Mouse (Mus musculus) layer of hippocampus, adult 11-12 months (tissue): ENCODE data around the gene Dnajb2.

Experiments used
- DNase-seq: peaks from one replicate; pipeline ENCODE4 v3.0.0; 2022; ENCODE audit warnings: low spot score

The Dnajb2 gene

DNA sequence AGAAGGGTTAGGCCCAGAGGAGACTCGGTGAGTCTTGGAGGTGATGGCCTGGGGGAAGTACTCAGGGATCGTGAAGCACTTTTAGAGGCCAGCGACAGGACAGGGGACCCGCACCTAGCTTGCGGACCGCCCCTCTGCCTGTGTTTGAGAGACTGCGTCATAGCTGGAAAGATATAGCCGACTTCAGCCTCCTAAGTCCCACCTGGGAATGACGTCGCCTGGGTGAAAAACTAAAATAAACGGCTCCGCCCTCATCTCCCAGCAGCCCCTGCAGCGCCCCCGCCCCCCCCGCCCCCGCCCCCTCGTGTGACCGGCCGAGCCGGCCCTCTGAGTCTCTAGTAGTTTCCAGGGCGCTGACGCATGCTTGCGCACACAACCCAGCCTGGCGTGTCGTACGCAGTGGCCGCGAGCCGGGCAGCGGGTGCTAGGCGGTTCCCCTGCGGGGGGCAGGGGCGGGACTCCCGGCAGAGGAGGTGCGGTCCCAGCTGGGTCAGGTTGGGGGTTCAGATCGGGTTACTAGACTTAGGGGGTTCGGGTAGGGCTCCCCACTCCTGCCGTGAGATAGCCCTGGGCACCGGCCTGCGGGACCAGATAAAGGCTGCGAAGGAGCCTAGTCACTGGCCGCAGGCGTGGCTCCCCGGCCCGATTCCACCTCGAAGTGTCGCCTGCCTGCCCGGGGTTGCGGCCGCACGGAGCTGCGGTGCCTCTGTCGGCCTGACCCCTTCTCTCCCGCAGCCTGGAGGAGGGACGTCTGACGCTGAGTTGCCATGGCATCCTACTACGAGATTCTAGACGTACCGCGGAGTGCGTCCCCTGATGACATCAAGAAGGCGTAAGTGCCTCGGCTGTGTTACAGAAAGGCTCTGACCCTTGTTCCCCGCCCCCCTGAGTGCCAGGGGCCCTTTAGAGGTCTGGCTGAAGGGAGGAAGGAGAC lies at the start of gene Dnajb2:
TSS of gene Dnajb2 (plus strand) at position 290 of the 934 bp plus-strand sequence.
- peak; percentile 87 for DNase-seq

DNA sequence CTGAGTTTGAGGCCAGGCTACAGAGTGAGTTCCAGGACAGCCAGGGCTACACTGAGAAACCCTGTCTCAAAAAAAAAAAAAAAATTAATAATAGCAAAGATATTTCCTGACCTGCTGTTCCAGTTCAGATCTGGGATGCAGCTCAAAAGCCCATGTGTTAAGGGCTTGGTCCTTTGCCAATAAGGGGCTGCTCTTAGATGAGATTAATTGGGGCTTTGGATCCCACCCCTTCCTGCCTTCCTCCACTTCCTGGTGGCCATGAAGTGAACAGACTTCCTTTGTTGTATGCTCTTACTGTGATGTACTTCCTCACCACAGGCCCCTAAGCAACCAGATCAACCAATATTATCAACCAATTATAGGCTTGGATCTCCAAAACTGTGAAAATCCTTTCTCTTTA lies 49.1 kb upstream of the Dnajb2 start:
- no peak for DNase-seq

DNA sequence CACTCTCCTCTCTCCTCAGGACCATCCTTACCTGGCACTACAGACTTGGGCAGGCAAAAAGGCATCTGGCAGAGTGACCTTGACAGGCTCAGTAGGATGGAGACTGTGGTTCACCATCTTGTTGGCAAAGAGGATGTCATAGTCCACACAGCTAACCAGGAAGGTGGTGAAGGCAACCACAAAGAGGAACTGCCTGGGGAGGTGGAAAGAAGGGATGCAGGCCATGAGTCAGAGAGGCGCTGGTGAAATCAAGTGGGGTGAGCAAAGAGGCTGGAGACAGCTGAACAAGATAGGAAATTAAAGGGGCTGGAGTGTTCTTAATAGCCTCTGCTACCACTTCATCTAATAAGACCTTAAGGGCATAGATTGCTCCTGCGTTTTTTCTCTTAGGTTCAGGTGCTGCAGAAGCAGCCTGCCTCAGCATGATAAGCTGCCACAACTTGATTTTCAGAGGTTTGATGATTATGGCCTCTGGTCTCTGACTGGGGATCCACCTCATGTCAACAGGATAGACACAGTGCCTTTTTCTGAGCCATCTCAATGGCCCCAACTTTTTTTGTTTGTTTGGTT lies 48.2 kb upstream of the Dnajb2 start:
- no peak for DNase-seq

DNA sequence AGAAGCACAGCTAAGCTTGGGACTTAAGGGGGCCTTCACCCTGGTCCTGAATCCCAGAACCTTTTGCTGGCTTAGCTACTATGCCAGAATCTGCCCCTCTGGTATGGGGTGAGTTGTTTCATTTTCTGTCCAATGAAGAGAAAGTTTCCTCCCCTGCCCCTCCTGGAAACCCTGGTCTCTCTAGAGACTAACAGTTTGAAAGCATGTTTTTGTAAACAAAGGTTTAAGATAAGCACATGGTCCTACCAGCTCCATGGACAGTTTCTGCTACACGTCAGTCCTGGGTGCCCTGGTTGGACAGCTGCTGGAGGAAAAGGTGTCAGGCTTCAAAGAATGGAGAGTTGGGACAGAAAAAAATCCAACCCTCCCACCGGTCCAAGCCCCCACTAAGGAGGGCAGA lies 45.6 kb upstream of the Dnajb2 start:
- no peak for DNase-seq

DNA sequence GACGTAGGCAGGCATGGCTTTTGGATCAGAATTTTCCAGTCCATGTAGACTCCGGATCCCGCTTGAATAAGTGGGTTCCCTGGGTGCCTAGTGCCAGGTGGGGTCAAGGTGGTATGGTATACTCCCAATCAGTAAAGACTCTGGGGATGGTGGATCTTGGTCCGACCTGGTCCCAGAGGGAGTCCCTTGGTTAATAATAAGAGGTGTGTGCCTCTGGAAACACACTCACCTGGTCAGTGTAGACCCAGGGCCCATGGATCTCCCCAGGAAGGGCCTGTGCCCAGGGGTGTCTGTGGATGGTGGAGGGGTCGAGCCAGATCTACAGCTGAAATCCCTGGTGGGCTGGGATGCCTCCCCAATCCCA lies 45.0 kb upstream of the Dnajb2 start:
- DNase-seq = no peak

DNA sequence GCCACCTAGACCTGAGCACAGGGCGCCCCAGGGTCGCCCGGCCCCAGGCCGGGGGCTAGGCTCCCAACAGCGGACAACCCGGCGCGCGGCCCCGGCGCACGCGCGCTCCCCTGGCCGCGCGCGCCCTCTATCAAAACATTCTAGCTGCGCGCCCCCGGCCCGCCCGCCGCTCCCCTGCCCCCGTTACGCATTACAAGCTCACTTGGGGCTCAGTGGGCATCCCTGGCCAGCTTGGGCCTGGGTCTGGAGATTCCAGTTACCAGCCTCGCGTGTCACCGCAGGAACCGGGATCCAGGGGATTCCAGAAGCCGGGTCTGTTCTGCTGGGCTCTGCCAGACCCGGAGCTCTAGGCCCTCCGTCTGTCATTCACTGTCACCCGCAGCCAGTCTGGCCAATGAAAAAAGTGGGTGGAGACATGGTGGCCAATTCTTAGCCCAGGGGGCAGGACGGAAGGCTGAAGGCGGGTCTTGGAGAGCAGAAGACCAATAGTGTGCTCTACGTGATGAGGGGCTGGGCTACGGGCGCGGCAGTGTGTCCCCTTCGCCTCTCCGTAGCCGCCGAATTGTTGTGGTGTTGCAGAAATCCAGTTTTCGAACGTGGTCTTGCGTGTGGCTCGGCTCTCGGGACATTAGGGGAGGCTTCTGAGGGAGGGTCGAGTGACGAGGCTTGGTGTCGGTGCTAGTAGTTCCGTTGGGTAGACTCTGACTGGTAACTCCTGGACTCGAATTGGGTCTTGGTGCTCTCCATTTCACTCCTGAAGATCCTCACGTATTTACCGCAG lies 44.4 kb upstream of the Dnajb2 start, which contains the start of the genes Ankzf1 and Atg9a:
TSS of gene Ankzf1 (plus strand) at position 530 of the 781 bp plus-strand sequence.
TSS of gene Atg9a (minus strand) at position 575 of the 781 bp plus-strand sequence.
- peak; percentile 97 for DNase-seq

DNA sequence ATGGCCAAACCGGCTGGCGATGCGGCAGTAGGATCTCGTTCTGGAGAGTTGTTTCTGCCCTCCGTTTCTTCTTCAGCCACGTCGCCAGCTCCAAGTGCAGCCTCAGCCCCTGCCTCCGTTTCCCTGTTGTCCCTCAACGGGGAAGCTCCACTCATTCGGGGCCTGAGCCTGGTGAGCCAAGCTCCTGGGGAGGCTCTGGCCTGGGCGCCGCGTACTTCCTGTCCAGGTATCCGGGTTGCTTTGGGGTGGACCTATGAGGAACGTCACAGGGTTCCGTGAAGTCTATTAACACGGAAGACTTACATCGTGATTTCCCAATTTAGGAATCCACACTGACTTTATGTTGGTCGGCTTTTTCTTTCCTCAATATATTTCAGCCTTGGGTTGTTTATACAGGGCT lies 43.8 kb upstream of the Dnajb2 start:
- DNase-seq = no peak

DNA sequence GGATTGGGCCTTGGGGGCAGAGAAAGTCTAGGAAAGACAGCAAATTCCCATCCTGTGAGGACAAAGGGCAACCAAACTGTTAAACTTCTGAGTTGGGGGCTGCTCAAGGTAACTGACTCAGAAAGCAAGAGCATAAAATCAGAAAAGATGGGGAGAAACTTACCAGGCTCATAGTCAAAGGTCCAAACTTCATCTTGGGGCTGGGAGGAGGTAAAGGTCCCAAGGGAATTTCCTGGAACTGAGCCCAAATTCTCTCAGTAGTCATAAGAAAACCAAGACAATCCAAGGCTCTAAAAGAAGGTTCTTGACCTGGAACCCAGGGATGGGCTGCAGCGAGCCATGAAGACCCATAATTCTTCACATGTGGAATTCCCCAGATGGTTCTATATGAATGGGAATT lies 35.0 kb upstream of the Dnajb2 start:
- no peak for DNase-seq

DNA sequence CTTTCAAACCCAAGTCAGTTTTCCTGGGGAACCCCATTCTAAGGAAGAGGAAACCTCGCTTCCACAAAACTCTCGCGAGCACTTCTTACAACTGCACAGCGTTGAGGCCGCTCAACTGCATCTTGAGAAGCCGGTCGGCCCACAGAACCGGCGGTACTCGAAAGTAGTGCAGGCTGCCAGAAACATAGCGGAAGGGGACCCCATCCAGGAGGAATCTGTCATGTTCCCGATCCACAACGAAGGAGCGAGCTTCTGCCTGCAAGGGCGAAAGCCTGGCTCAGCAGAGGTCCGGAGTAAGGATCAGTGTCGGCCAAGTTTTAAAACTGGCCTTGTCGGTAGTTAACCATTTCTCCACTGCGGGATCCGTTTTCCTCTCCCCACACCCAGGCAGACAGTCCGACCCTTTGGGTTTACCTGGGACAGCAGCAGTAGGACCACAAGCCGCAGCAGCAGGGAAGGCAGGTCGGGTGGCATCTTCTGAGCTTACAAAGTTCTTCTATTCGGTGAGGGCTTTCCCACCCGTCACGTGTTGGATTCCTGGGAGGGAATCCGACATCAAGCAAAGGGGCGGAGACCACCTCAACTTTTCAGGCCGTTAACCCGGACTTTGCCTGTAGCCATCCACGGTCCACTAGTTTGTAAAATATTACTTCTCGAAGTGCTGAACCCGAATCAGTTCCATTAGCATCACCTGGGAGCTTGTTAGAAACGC lies 27.1 kb upstream of the Dnajb2 start:
- DNase-seq = no peak

DNA sequence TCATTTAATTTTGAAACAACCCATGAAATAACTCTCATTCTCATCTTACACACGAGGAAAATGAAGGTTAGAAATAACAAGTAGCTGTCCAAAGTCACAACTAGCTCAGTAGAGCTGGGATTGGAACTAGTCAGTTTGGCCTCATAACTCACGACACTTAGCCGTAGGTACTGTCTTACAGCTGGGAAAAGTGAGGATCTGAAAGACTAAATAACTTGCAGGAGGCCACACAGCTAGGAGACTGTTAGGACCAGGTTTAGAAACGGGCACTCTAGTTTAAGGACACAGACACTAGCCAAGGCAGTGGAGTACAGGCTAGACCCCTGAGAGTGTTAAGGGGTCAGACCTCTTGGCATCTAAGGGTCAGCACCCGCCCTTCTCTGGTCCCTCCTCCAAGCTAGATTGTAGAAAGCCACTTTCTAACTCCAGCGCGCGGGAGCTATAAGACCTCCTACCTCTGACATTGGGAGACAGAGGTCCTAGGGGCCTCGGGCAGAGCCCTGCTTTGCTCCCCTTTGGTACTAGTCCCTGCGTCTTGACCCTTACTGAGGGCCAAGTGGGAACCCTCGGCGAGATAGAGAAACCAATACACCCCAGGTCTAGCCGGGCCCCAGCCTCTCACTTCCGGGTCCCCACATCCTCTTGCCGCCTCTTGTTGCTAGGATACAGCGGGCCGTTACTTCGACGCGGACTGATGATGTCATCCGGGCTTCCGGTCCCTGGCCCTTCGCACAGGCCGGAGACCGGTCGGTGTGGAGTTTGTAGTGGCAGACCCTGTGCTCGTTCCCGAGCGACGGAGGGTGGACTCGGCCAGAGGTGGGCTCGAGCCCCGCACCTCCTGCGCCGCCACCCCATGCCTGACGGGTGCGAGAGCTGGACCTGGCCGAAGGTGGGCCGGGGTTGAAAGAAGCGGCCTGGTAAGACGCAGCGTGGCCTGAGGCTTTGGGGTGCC lies 25.8 kb upstream of the Dnajb2 start, which contains the start of the genes Glb1l and Stk16:
TSS of gene Glb1l (minus strand) at position 678 of the 952 bp plus-strand sequence.
TSS of gene Stk16 (plus strand) at position 703 of the 952 bp plus-strand sequence.
- peak; percentile 98 for DNase-seq

DNA sequence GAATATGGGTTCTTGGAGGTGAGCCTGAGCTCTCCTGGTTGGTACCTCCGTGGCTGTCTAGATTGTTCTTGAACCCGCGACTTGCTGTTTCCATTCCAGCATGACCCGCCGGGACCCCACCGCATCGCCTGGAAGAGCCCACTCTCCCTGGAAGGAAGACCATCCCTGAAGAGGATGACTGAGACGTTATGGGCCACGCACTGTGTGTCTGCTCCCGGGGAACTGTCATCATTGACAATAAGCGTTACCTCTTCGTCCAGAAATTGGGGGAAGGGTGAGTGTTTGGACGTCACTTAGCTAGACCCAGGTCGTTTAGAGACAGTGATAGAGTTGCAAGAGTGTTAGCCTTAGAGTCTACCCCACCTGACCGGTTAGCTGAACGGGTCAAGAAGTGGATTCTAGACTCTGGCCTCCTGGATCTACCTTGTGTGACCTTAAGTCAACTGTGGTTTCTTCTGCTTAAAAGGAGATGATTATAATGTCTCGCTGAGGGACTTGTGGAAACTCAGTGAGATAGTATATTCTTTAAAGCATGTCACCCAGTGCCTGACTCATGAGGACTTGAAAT lies 25.0 kb upstream of the Dnajb2 start:
- DNase-seq = no peak

DNA sequence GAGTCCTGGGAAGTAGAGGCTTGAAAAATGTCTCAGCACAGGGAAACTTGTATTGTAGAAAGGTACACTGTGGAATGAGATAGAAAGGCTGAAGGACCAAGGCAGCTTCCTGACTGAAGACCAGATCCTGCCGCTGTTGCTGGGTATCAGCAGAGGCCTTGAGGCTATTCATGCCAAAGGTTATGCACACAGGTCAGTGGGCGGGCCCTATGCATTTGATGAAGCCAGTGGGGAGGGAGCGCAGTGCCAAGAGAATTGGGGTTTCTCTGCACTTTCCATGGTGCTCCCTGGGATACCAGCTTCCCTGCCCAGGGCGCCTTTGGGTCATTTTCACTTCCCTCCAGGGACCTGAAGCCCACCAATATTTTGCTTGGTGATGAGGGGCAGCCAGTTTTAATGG lies 23.7 kb upstream of the Dnajb2 start:
- no peak for DNase-seq

DNA sequence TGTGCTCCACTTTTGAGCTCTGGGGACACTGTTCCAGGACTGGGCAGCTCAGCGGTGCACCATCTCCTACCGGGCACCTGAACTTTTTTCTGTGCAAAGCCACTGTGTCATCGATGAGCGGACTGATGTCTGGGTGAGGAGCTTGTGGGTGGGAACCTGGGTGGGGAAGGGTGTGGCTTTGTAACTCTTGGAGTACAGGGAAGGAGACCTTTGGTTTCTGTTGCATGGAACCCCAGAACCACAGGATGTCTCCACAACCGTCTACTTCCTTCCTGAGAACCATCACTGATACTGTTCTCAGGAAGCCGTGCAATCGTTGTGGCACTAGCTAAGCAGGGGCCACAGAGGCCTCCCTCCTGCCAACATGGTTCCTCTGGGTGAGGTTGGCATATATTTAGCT lies 23.1 kb upstream of the Dnajb2 start:
- DNase-seq = no peak

DNA sequence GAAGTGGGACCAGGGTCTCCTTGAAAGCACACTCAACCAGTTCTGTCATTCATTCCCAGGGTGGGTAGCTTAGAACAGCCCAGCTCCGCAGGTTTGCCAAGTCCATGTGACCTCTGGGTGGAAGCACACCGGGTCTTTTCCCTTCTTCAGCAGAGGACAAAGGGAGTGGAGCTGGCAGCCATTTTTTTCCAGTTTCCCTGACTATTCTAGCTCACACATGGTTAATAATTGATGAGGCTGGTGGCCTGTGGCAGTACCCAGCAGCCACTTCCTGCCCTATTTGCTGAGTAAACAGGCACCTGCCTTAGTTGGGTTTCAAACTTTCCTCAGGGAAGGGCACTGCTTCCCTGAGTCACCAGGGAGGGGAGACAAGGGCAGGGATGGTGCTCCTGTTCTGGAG lies 21.8 kb upstream of the Dnajb2 start:
- DNase-seq = no peak

DNA sequence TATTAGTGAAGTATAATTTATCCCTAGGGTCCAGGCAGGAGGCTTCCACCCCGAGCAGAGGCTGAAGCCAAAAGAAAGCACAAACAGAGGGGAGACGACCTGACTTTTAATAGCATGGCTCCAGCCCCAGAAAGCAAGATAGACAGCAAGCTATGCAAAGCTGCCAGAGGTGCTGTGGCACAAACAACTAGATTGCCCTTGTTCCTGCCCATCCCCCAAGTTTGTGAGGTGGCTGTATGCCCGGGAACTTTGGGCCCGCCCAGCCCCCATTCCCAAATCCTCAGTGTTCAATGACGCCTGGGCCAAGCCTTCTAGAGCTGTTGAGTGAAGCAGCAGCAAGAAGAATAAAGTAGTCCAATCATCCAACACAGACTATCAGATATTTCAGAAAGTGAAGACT lies 21.3 kb upstream of the Dnajb2 start:
- DNase-seq = peak; percentile 55

DNA sequence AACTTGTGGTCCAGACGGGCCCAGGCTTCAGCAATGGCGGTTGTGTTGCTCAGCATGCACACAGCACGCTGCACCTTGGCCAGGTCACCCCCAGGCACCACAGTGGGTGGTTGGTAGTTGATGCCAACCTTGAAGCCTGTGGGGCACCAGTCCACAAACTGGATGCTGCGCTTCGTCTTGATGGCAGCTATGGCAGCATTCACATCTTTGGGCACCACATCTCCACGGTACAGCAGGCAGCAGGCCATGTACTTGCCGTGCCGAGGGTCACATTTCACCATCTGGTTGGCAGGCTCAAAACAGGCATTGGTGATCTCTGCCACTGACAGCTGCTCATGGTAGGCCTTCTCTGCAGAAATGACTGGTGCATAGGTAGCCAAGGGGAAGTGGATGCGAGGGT lies 20.4 kb upstream of the Dnajb2 start:
- DNase-seq = no peak

DNA sequence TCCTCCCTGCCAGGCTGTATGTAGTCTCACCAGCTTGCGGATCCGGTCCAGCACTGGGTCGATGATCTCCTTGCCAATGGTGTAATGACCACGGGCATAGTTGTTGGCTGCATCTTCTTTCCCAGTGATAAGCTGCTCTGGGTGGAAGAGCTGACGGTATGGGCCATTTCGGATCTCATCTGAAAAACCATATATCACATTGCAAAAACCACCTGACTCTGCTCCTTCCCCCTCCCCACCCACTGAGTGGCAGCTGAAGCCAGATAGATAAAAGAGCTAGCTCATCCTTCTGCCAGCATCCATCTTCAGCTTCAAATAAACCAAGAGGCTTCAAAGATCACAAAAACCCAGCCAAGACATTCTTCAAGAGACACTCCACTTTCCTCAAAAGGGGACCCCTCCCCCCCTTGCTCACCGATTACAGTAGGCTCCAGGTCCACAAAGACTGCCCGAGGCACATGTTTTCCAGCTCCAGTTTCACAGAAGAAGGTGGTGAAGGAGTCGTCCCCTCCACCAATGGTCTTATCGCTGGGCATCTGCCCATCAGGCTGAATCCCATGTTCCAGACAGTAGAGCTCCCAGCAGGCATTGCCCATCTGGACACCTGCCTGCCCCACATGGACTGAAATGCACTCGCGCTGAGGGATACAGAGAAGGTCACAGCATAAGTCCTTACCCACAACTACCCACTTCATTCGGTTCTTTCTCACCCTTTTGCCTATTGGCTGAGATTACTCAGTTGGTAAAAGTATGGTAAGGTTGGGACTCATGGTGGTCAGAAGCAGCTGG lies 19.2 kb upstream of the Dnajb2 start:
- DNase-seq = no peak

DNA sequence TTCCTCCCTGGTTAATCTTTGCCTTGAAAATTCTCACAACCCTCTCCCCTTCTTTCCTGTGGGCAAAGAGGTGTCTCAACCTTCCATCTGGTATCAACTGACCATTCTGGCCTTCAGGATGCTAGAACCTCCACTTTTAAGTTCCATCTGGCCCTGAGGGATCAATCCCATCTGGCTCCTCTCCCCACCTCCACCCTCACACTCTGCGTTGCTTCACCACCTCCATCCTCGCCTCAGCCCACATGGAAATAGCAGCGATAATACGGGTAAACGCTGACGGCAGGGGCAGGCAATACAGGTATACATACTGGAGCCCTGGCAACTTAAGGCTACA lies 18.3 kb upstream of the Dnajb2 start:
- DNase-seq = no peak

DNA sequence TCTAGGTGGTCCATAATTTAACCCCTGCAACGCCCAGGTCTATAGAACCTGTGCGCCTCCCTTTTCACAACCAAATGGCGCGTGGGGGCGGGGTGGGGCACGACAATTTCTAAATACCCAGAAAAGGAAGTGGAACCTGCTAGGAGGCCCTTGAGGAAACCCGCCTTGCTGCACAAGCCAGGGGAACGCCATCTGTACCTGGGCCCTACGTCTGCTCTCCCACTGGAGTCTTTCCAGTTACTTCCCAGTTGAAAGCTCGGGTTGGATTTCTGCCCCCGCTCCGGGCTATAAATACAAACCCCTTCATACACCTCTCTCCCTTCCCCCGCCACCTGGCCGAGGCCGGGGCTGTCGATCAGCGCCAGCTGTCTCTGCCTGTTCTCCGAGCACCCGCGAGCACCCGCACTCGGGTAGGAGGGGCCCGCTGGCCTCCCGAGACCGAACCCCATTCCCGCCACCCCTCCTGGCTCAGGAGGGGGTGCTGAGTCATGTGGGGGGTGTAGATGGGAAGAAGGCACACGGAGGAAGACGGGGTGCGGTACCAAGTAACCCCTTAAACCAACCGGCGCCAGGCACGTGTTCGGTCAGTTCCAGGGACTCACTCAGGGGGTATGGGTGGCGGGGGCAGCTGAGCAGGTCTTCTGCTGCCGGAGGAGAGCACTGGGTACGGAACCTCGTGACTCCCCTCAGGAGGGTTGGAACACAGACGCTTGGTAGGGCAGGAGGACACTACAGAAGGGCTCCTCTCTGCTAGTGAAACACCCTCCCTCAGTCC lies 17.8 kb upstream of the Dnajb2 start:
- peak; percentile 75 for DNase-seq
